Mouse (Mus musculus) layer of hippocampus, postnatal 10 days (tissue): Measurements from ENCODE around the gene Svs1. TPM values are rescaled to one million over a fixed set of nuclear protein-coding genes. Genes with fewer than 3 reads are reported as not detected.
"Not testable (repeated sequence)": the region's sequence is repeated elsewhere in the genome, so short reads cannot be mapped to it uniquely, and the experiment has no call there.

Source experiments
- DNase-seq, 2 experiments: peaks; one replicate each; pipeline ENCODE4 v3.0.0; 2021; ENCODE audit warnings: low spot score in 2 of 2
- long read RNA-seq: library from polyadenylated mRNA; stranded (forward); transcript quantifications from one replicate; pipeline ENCODE4 v2.0.0, GENCODE M21; 2023
- total RNA-seq, 2 experiments: library from RNA; stranded (reverse); gene quantifications; 2 replicates each; pipeline ENCODE4 v1.2.3; 2021

Gene Svs1
- not detected for total RNA-seq
- long read RNA-seq: 0 reads

DNA sequence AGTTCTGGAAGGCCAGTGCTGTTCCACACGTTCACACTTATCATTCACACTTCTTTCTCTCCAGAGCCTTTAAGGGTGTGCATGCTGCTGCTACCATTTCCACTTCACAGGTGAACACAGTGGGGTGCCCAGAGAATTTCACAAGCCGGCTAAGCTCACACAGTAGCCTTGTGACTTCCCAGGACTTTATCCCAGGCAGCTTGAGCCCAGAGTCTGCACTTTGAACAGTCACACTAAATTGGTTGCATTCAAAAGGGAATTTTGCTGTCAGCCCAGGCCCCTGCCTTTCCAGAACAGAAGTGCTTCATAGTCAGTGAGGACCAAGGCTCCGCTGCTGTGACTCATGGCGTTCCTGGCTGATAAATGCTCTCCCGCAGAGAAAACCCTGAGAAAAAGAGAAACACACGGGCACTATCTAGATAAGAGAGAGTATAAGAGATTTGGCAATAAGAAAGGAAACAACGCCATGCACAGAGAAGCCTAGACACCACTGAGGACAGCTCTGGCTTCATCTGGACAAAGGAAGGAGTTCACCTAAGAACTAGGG lies at the start of gene Svs1:
Gene Svs1 (plus strand): TSS at position 418 of the 547 bp plus-strand sequence.
- no peak for DNase-seq

DNA sequence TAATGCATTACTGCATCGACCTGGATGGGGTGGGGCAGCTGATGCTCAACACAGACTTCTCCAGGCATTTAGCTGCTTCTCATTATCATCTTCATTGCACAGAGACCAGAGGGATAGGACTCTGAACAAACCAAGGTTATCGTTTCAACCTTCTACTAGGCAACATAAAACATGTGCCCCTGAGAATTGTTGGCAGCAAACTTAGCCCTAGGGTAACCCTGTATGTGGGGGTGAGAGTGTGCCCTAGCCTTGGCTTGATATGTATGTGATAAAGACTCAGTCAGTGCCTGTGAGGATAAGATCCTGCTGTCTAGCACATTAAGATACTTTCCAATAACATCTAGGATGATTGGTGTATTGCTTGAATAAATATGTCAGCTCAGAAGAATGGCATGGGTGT lies 37.1 kb upstream of the Svs1 start:
- DNase-seq: no peak

DNA sequence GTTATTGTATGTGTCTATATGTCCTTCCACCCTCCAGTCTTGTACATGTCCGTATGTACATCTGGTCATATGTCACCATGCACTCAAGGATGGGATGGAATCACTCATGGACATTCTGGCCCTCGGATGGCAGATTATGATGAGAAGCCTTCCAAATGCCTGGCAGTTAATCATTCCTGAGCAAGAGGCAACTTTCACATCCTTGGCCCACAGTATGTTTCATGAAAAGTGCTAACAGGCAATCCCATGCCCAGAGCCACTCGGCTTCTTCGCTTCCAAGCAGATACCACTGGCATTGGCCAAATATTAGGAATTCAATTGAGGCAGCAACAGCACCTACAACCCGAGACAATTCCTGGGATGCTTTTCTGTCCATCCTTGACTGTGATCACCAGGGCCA lies 36.0 kb upstream of the Svs1 start:
- no peak for DNase-seq

DNA sequence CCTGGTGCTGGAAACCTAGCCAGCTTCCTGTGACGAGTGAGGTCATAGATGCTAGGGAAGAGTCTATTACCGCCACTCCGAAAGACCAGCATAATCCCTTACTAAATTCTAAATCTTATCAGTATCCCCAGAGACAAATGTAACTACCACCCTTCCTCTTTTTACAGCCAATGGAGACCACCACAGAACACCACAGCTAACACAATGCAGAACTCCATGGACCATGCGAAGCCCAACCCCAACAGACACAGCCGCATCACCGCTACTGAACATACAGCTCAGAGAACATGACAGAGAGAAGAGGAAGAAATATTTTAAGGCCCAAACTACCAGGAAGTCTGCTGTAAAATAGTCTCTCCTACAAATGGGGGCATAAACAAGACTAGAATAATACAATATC lies 35.0 kb upstream of the Svs1 start:
- no peak for DNase-seq

DNA sequence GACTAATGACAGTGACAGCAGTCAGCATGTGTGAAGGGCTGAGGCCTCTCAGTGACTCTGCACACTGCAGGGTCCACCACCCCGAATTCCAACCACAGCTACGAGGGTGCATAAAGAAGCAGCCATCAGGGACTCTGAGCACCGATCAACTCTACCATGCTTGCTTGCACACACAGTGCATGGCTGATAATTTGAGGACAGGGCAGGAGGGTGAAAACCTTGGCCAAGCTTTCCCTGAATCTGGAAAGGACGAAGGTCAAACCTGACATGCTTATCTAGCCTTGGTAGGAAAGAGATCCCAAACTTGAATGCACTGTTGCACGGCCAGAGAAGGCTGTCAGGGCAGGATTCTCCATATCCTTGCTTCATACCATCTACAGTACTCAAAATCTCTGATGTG lies 33.4 kb upstream of the Svs1 start:
- no peak for DNase-seq

DNA sequence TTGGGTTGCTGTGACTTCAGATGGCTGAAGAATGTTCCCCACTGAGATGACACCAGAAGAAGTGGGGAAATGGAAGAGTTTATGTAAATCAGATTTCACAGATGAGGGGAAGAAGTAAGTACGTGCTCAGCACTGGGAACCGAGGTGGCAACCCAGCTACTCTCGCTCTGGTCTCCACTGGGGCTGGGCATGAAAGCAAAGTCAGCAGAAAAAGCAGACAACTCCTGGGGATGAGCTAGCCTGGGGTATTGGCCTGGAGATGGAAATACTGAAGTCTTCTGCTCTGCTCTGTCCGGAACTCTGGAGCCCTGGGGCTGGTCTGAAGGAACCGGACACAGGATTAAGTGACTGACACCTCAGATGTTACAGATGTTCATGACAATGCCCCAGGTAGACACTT lies 32.5 kb upstream of the Svs1 start:
- no peak for DNase-seq

DNA sequence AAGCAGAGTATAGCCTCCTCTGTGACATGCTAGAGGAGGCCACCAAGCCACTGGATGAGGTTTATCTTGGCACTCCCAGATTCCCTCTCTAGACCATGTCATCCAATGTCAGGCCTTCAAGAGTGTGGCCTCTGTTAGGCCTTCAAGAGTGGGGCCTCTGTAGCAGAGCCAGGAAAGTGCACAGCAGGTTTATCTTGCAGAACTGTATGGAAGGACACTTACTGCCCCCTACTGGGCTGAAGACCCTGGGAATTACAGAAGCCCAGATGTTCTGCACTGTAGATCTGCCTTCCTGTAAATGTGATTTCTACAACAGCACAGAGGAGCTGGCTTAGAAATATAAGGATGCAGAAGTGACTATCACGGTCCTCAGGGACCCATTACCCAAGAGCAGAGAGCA lies 31.7 kb upstream of the Svs1 start:
- peak; percentile 47 to 64 for DNase-seq

DNA sequence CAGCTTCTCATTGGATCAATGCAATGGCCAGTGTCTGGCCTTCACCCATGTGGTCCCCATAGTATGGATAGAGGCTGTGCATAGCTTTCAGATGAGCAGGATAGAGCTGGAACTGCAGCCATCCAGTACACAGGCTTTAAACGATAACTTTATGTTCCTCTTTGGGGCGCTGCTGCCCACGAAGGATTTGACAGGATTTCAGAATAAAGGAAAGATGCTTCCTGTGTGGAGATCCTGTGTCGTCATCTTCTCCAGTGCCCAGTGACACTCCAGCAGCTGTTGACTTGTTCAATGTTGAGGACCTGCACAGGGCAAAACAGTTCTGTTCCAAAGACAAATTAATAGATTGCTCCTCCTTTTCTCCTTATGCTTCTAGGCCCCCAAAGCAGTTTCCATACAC lies 29.9 kb upstream of the Svs1 start:
- no peak for DNase-seq

DNA sequence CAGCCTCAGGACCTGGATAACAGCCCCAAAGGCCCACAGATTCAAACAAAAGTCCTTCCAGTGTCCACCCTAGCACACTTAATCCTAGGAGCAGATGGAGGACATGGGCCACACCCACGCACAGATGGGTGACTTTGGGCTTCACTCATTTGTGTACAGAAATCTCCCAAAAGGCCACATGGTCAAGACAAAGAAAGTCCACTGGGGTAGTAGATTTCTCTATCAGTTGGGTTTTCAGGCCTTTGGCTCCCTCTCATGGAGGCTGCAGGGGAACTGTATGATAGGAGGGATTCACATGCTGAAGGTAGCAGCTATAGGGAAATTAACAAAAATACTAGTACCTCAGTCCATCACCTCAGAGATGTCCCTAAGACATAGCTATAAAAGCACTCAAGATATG lies 28.6 kb upstream of the Svs1 start:
- peak; percentile 47 to 61 for DNase-seq

DNA sequence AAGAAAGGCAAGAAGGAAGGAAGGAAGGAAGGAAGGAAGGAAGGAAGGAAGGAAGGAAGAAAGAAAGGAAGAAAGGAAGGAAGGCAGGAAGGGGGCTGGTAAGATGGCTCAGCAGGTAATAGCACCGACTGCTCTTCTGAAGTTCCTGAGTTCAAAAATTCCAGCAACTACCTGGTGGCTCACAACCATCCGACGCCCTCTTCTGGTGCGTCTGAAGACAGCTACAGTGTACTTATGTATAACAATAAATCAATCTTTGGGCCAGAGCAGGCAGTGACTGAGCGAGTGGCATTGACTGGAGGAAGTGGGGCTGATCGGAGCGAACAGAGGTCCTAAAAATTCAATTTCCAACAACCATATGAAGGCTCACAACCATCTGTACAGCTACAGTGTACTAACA lies 27.5 kb upstream of the Svs1 start:
- DNase-seq: not testable (repeated sequence)

DNA sequence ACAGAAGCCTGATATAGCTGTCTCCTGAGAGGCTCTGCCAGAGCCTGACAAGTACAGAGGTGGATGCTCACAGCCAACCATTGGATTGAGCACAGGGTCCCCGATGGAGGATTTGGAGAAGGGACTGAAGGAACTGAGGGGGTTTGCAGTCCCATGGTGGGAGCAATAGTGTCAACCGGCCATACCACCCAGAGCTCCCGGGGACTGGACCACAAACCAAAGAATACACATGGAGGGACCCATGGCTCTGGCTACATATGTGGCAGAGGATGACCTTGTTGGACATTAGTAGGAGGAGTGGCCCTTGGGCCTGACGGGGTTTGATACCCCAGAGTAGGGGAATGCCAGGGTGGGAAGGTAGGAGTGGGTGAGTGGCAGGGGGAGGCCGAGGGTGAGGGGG lies 20.0 kb upstream of the Svs1 start:
- DNase-seq: not testable (repeated sequence)

DNA sequence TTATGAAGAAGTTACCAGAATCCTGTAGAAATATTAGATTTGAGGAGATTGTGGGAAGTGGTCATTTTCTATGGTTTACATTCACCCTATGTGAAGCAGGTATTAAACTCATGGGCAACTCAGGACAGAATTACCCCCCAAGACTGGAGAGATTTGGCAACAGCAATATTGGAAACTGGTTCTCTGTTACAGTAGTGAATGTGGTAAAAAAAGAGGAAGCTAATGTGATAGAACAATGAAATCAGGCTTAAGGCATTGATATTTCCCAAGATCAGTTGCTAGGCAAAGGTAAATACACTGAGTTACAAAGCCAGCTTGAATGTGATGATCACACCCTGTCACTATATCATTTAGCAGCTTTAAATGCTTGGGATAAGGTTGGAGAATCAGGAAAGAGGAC lies 18.8 kb upstream of the Svs1 start:
- DNase-seq: no peak

DNA sequence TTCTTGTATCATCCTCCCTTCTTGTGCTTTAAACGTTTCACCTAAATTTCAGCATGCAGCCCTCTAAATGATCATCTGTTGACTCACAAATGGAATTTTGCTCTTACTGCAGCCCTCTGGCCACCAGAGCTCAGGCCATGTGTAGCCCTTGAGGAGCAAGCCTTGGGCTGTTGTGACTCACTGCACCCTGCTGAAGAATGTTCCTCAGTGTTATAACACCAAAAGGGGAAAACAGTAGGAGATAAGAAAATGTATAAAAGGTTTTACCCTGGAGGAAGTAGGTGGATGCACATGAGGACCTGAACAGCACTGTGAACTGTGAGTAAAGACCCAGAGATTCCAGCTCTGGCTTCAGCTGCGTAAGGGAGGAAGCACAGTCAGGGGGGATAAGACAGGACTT lies 12.0 kb upstream of the Svs1 start, which contains the start of gene Doxl2:
Gene Doxl2 (plus strand): TSS at position 301 of the 400 bp plus-strand sequence.
- DNase-seq: no peak

DNA sequence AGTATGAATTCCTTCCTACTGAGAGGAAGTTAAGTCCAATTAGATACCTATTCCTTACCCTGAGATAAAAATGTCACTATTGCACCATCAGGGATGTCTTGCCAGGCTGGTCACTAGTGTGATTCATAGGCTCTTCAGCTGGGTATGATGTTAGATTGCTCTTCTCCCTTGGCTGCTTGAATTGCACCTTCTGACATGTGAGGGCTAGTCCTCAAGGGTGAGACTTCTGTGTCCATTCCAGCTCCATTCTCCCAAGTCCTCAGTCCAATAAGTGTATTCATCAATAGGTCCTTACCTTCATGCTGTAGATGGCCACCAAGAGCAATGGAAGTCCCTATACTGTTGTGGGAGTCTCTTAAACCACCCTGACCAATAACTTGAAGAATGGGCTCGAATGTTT lies 7.0 kb upstream of the Svs1 start:
- DNase-seq: no peak

DNA sequence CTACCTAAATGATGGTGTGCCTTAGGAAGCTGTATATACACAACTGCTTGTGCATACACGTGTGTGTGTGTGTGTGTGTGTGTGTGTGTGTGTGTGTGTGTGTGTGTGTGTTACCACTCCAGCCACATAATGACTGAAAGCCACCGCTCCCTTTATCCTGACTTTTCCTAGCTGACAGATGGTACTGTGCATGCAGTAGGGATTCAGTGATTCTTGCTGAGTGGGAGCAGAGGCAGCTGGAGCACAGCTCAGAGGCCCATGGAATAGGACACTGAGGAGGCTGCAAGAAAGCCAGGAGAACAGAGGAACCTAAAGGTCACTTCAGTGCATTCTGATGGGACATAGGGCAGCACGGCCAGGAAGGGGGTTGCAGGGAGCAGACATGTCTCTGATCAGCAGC lies 4.4 kb upstream of the Svs1 start:
- peak; percentile 5 to 18 for DNase-seq

DNA sequence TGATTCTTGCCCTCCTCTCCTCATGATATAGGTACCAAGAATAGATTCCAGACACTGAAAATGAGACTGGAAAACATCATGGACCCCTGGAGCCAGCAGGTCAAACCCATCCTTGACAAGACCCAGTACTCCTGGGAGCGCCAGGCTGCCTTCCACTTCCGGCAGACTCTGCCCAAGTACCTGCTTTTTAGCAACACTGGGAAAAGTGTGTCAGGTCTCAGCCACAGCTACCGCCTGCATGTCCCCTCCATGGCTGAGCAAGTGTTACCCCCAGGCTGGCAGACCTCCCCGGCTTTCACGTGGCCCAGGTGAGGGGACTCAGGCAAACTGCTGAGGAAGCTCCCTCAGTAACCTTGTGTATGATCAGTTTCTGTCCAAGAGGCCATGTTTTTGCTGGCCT lies 3.3 kb downstream of the Svs1 start:
- DNase-seq: no peak

DNA sequence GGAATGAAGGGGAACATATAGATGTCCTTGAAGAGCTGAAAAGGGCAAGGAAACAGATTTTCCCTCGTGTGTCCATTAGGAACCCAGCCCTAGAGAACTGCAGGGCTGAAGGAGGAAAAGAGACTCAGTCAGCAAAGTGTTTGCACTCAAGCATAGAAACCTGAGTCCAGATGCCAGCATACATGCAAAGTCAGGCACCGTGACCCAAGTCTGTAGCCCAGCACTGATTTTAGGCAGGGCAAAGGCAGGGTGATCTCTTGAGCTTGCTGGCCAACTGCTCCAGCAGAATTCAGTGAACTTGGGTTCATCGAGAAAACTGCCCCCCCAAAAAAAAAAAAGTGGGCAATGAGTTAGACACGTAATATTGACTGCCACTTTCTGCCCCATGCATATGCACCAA lies 5.3 kb downstream of the Svs1 start:
- no peak for DNase-seq

DNA sequence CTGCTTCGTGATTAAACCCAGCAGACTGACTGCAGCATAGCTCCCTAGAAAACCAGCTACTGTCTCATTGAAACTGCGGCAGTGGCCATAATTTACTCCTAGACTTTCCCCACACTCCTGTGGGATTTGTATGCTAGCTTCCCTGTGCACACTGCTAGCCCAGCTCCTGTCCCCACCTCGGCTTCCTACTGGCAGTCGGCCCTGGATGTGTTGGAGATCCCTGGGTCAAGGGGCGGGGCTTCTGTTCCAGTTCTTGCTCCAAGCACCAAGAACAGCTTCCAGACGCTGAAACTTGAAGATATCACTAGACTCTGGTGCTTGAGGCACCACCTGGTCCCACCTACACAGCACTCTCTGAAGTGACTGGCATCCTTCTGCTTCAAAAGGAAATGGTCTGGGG lies 11.5 kb downstream of the Svs1 start:
- DNase-seq: no peak

DNA sequence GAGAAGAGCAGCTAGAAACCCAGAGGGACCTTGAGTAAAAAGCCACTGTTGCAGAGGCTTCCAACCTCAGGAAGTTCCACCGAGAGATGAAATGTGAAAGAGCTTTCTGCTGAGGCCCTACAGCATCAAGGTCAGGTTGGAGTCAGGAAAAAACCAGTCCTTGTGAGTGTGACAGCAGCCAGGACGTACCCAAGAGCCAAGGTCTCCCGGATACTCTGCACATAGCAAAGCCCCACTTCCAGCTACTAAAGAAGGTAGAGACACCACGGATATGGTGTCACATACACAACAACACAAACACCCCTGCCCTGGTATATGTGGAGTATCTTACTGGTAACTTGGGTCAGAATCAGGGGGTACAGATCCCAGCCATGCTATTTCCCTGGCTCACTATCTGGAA lies 12.1 kb downstream of the Svs1 start:
- no peak for DNase-seq

DNA sequence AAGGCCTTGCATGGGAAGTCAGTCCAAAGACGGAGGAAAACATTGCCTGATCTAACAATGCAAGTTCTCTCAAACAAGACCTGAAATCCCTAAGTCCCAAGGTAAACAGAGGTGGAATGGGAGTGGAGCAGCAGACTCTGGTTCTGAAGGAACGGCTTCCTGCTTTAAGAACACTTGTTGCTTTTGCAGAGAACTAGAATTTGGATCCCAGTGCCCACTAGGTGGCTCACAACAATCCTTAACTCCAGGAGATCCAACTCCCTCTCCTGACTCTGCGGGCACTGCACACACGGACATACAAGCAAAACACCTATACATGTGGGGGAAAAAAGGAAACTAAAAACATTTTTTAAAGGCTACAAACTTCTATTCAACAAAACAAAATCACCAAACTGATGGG lies 16.7 kb downstream of the Svs1 start:
- no peak for DNase-seq

DNA sequence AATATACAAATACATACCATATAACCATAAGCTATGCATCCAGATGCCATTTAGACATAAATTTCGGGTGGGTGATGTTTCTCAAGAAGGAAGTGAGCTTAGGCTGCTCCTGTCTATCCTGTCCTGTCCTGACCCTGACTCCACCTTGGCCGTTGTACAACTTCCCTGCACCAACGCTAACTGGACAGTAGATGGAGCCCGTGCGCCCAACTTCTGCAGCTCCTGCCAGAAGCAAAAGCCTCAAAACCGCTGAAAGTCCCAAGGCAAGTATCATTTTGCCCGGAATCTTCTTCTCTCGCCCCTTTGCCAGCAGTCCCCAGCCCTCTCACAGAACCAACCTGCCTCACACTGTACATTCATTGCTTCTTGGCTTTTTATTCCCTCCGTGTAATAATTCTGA lies 21.3 kb downstream of the Svs1 start:
- DNase-seq: peak; percentile 63 to 77

DNA sequence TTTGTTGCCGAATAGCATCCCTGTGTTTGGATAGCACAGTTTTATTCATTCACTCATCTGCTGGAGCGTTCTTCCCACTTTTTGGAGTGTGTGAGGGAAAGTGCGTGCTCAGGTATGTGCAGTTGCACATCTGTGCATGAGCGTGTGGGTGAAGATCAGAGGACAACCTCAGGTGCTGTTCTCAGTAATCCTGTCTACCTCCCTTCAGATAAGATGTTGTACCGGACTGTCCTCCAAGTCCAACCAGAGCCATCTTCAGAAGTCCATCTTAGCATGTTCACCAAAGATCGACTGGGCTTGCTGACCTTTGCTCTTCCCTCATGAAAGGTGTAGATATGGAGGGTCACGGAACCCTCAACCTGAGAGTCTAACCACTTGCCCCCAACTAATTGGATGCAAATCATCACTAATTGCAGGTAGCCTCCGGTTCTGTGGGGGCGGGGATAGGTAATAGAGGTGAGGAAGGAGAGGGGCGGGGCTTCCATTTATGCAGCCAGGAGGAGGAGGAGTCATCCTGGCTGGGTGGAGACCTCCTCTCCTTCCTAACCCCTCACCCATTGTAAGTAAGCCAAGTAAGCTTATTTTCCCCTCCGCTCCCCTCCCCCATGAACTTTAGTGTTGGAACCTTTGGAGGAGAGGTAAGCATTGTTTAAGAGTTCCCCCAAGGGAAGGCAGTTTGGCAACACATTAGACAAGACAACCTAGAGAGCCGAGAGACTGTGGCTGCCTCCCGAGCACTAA lies 21.9 kb downstream of the Svs1 start:
- no peak for DNase-seq

DNA sequence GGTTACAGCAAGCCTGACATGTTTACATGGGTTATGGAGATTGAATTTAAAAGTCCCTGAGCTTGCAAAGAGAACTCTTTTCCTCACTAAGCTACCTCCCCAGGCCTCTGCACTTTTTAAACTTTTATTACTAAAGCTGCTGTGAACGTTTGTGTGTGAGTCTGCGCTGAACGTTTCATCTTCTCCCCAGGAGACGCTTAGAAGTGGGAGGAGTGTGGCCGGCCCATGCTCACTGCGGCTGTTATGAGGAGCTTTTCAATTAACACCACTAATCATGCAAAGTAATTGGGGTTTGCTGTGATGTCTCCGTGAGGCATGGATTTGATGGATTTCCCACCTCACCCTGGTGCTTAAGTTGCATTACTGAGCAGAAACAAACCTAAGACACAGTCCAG lies 22.5 kb downstream of the Svs1 start:
- DNase-seq: no peak
